Mouse (Mus musculus) ES-E14 (cell line): ENCODE measurements around the gene Hspd1.

ENCODE experiments used
- HCFC1 ChIP-seq: IDR thresholded peaks from 2 replicates; pipeline ENCODE4 v1.6.1; 2012; ENCODE audit warnings: low read length, inconsistent platforms, borderline replicate concordance; ENCODE audit not compliant: insufficient read depth
- MAFK ChIP-seq: IDR thresholded peaks from 2 replicates; pipeline ENCODE4 v1.6.1; 2014; ENCODE audit warnings: mild to moderate bottlenecking, low read depth, low read length, inconsistent platforms; ENCODE audit not compliant: insufficient read depth
- ZC3H11A ChIP-seq: IDR thresholded peaks from 2 replicates; pipeline ENCODE4 v1.6.1; 2012; ENCODE audit warnings: low read depth, mild to moderate bottlenecking, inconsistent platforms, low read length, borderline replicate concordance

- TF ChIP-seq HCFC1, result no peak
- no peak for TF ChIP-seq MAFK
- TF ChIP-seq ZC3H11A, result no peak
Measured at GRCm38 (mm10) chr1:55039944-55040343, 48.1 kb downstream of the Hspd1 start.
